Mouse (Mus musculus): ENCODE results near the gene Pla2g3. TPM values are rescaled to one million over a fixed set of nuclear protein-coding genes. Genes with fewer than 3 reads are reported as not detected.

Pla2g3 gene
- polyA plus RNA-seq, 1 experiment from 2014 or later, result 0.86 TPM

DNA sequence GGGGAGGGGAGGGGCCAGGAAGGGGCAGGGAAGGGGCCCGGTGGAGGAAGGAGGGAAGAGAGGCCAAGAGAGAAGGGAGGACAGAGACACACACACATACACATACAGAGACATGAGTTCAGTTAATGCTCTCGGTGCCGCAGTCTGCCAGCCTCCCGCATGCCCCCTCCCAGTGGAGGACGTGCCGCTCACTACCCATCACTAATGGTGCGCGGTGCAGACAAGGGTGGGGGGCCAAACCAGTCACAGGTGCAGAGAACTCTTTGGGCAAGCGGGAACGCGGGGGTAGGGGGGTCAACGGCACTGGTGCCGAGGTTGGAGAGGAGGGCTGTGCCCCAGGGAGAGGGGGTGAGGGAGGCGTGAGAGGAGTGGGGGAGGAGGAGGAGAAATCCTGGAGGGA lies 32.8 kb downstream of the Pla2g3 start:
- no peak overlapping the region for H3K9ac ChIP-seq (ENCODE audit: low read depth, low read length)
- ATAC-seq (ENCODE audit: low FRiP score) (no peak), DNase-seq (ENCODE audit: low spot score) (no peak)
- H3K9me3 ChIP-seq (ENCODE audit: control insufficient read depth, low read length), result no peaks in the 10 kb centered on the region
- no peak overlapping the region for H3K4me3 ChIP-seq (ENCODE audit: low read depth, low read length)
- H3K36me3 ChIP-seq (ENCODE audit: control insufficient read depth, insufficient read depth, low read length), result 0 out of 2 replicates have a peak, but pooled peaks cover 4% of the 10 kb centered on the region
- no peak overlapping the region for H3K4me2 ChIP-seq (replicated peaks; ENCODE audit: low read depth, low read length)
- H3K27me3 ChIP-seq (ENCODE audit: control insufficient read depth, insufficient read depth, low read length), result peaks cover 17% of the 10 kb centered on the region
- WGBS, result 72% methylated on average over 14 of the region's 14 CpGs
- no peaks in the 10 kb centered on the region for H3K4me1 ChIP-seq (replicated peaks; ENCODE audit: control insufficient read depth, insufficient read depth, low read length)
- no peak overlapping the region for H3K27ac ChIP-seq (ENCODE audit: low read depth, low read length)

DNA sequence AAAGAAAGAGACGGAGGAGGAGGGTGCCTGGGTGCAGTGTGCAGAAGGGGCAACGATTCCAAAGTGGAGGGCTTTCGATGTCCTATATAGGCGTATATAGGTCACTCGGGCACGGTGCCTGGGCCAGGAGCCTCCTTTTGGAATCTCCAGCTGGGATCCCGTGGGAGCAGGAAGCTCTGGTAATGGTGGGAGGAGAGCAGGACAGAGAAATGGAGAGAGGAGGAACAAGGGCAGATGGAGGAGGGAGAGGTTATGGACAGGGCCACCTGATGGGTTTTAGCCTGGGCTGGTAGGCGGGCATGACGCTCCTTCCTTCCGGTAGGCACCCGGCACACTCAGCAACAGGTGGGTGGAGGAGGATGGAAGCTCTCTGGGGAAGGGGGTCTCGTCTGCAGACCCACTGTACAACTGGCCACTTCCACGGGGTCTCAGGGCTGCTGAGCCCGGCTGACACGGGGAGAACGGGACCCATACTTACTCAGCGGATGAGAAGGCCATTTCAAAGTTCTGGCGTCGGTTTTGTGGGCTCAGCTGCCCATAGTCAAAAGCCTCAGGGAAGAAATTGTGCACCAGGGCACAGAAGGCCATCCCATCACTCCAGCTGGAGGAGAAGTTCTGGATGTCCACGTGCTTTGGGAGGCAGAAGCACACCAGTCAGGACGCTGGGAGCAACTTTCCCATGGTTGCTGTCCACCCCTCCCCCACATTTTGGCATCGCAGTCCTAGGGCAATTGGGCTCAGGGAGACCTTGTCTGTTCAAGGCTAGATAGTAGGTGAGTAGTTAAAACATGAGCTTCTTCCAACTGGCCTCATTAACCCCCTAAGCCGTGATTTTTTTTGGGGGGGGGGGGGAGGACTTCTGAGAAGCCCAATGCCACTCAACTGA lies 33.5 kb downstream of the Pla2g3 start:
- WGBS, result 88% methylated on average over 23 of the region's 23 CpGs
- no peak overlapping the region for H3K4me2 ChIP-seq (replicated peaks; ENCODE audit: low read depth, low read length)
- DNase-seq (ENCODE audit: low spot score) (no peak), ATAC-seq (ENCODE audit: low FRiP score) (no peak)
- H3K4me1 ChIP-seq (replicated peaks; ENCODE audit: control insufficient read depth, insufficient read depth, low read length), result no peaks in the 10 kb centered on the region
- H3K9me3 ChIP-seq (ENCODE audit: control insufficient read depth, low read length), result no peaks in the 10 kb centered on the region
- H3K27me3 ChIP-seq (ENCODE audit: control insufficient read depth, insufficient read depth, low read length), result peaks cover 10% of the 10 kb centered on the region
- H3K9ac ChIP-seq (ENCODE audit: low read depth, low read length), result no peak overlapping the region
- no peak overlapping the region for H3K27ac ChIP-seq (ENCODE audit: low read depth, low read length)
- 0 out of 2 replicates have a peak, but pooled peaks cover 4% of the 10 kb centered on the region for H3K36me3 ChIP-seq (ENCODE audit: control insufficient read depth, insufficient read depth, low read length)
- H3K4me3 ChIP-seq (ENCODE audit: low read depth, low read length), result no peak overlapping the region

DNA sequence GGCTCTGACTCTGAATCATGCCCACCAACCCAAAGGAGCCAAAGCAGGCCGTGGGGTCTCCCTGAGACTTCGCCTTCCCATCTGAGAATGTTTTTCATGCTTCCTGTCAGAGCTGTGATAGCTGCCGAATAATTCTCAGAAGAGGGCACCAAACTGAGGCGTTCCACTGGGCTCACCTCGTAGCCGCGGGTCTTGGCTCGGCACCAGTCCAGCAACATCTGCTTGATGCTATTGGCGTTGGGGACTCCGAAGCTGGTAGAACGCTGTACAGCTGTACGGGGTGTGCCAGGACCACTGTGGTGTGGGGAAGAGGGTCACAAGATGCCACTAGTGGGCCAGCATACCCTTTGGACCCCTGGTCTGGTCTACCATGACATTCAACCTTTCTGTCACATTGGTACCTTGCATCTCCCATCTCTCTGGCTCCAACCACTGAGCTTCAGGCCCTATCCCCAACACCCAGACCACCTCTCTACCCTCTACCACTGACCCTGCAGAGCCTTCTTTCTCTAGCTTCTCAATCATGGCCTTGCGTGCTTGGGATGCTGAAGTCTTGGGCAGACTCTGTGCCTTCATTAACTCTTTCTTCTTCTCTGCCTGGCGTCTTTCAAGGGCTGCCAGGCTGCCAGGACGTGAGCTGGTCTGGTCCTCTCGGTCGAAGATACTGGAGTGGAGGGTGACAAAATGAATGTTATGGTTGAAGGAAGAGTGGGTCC lies 34.4 kb downstream of the Pla2g3 start:
- Histone ChIP-seq H3K27ac (ENCODE audit: low read depth, low read length) (no peak overlapping the region), H3K4me1 (replicated peaks; ENCODE audit: control insufficient read depth, insufficient read depth, low read length) (no peaks in the 10 kb centered on the region), H3K4me3 (ENCODE audit: low read depth, low read length) (no peak overlapping the region), H3K4me2 (replicated peaks; ENCODE audit: low read depth, low read length) (no peak overlapping the region), H3K36me3 (ENCODE audit: control insufficient read depth, insufficient read depth, low read length) (0 out of 2 replicates have a peak, but pooled peaks cover 4% of the 10 kb centered on the region), H3K9ac (ENCODE audit: low read depth, low read length) (no peak overlapping the region), H3K9me3 (ENCODE audit: control insufficient read depth, low read length) (no peaks in the 10 kb centered on the region), H3K27me3 (ENCODE audit: control insufficient read depth, insufficient read depth, low read length) (peaks cover 8% of the 10 kb centered on the region)
- ATAC-seq (ENCODE audit: low FRiP score), result no peak
- 93% methylated on average over 17 of the region's 17 CpGs for WGBS
- DNase-seq (ENCODE audit: low spot score), result no peak

DNA sequence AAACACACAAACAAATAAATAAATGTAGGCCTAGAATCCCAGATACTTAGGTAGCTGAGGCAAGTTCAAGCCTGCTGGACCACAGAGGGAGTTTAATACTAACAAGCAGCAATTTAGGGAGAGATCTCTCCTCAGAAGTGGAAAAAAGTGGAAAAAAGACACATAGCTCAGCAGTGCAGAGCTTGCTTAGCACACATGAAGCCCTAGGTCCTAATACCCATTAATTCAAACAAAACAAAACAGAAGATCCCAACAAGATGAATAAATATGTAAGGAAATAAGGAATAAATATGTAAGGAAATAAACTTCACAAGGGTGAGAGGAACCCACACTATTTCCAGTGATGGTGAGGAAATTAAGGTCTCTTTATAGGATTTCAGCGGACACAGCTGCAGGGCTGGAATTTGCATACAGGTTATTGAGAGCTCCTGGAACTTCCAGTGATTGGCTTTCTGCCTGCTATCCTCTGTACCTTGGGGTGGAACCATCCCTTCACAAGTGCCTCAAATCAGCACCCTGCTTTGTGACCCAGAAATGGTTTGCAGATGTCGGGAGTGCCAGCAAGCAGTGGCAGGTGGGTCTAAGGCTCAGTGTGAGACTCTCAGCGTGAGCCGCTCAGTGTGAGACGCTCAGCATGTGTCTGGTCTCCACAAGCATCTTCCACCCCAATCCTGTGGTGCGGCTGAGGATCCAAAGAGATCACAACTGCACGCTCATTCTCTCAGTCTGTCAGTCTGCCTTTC lies 35.9 kb downstream of the Pla2g3 start:
- 80% methylated on average over 7 of the region's 7 CpGs for WGBS

DNA sequence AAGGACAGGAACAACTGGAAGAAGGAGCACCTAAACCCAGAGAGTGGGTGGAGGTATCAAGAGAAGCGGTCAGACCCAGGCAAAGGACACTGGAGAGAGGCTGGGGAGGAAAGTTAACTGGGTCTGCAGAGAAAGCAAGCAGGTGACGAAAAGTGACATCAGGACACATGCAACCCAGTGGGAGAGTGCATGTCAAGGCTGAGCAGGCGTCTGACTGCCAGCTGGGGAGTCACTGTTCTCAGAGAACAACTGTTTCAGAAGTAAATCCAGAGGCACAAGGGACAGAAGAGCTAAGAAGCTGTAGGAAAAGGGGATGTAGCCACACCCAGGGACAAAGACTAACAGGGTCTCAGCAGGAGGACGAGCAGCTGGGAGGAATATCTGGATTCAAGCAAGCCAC lies 37.5 kb downstream of the Pla2g3 start:
- H3K9me3 ChIP-seq (ENCODE audit: control insufficient read depth, low read length), result no peaks in the 10 kb centered on the region
- 84% methylated on average over 4 of the region's 4 CpGs for WGBS
- DNase-seq (ENCODE audit: low spot score) (no peak), ATAC-seq (ENCODE audit: low FRiP score) (no peak)
- H3K4me3 ChIP-seq (ENCODE audit: low read depth, low read length), result no peak overlapping the region
- no peak overlapping the region for H3K4me2 ChIP-seq (replicated peaks; ENCODE audit: low read depth, low read length)
- 0 out of 2 replicates have a peak, but pooled peaks cover 4% of the 10 kb centered on the region for H3K36me3 ChIP-seq (ENCODE audit: control insufficient read depth, insufficient read depth, low read length)
- H3K27me3 ChIP-seq (ENCODE audit: control insufficient read depth, insufficient read depth, low read length), result no peaks in the 10 kb centered on the region
- H3K27ac ChIP-seq (ENCODE audit: low read depth, low read length), result no peak overlapping the region
- H3K4me1 ChIP-seq (replicated peaks; ENCODE audit: control insufficient read depth, insufficient read depth, low read length), result no peaks in the 10 kb centered on the region
- H3K9ac ChIP-seq (ENCODE audit: low read depth, low read length), result no peak overlapping the region

More for the DNA sequence above, 35.9 kb downstream of the Pla2g3 start:
- Histone ChIP-seq H3K27me3 (ENCODE audit: control insufficient read depth, insufficient read depth, low read length) (no peaks in the 10 kb centered on the region), H3K4me3 (ENCODE audit: low read depth, low read length) (no peak overlapping the region), H3K36me3 (ENCODE audit: control insufficient read depth, insufficient read depth, low read length) (0 out of 2 replicates have a peak, but pooled peaks cover 4% of the 10 kb centered on the region), H3K27ac (ENCODE audit: low read depth, low read length) (no peak overlapping the region), H3K9ac (ENCODE audit: low read depth, low read length) (no peak overlapping the region), H3K9me3 (ENCODE audit: control insufficient read depth, low read length) (no peaks in the 10 kb centered on the region), H3K4me2 (replicated peaks; ENCODE audit: low read depth, low read length) (no peak overlapping the region), H3K4me1 (replicated peaks; ENCODE audit: control insufficient read depth, insufficient read depth, low read length) (no peaks in the 10 kb centered on the region)
- DNase-seq (ENCODE audit: low spot score) (no peak), ATAC-seq (ENCODE audit: low FRiP score) (no peak)

DNA sequence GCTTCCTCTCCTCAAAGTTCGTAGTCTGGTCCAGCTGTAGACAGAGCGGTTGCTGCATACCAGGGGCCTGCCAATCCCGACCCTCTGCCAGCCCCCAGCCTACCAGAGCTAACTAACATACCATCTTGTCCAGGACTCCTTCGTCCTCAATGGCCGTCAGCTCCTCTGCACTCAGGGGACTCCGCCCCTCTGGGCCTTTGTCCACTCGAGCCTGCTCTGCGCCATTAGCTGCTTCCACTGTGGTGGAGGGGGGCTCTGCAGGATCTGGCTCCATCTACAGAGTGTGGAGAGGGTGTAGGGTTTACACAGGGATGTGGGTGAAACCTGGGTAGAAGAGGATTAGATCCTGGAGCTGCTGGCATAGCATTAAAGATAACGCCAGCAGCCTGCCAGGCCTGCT lies 38.1 kb downstream of the Pla2g3 start:
- Histone ChIP-seq H3K27ac (ENCODE audit: low read depth, low read length) (no peak overlapping the region), H3K27me3 (ENCODE audit: control insufficient read depth, insufficient read depth, low read length) (no peaks in the 10 kb centered on the region), H3K36me3 (ENCODE audit: control insufficient read depth, insufficient read depth, low read length) (peaks cover 4% of the 10 kb centered on the region; the same call in 1 of the 2 replicates), H3K4me3 (ENCODE audit: low read depth, low read length) (no peak overlapping the region), H3K9me3 (ENCODE audit: control insufficient read depth, low read length) (no peaks in the 10 kb centered on the region), H3K9ac (ENCODE audit: low read depth, low read length) (no peak overlapping the region), H3K4me1 (replicated peaks; ENCODE audit: control insufficient read depth, insufficient read depth, low read length) (no peaks in the 10 kb centered on the region), H3K4me2 (replicated peaks; ENCODE audit: low read depth, low read length) (no peak overlapping the region)
- ATAC-seq (ENCODE audit: low FRiP score) (no peak), DNase-seq (ENCODE audit: low spot score) (no peak)
- WGBS, result 81% methylated on average over 9 of the region's 9 CpGs

DNA sequence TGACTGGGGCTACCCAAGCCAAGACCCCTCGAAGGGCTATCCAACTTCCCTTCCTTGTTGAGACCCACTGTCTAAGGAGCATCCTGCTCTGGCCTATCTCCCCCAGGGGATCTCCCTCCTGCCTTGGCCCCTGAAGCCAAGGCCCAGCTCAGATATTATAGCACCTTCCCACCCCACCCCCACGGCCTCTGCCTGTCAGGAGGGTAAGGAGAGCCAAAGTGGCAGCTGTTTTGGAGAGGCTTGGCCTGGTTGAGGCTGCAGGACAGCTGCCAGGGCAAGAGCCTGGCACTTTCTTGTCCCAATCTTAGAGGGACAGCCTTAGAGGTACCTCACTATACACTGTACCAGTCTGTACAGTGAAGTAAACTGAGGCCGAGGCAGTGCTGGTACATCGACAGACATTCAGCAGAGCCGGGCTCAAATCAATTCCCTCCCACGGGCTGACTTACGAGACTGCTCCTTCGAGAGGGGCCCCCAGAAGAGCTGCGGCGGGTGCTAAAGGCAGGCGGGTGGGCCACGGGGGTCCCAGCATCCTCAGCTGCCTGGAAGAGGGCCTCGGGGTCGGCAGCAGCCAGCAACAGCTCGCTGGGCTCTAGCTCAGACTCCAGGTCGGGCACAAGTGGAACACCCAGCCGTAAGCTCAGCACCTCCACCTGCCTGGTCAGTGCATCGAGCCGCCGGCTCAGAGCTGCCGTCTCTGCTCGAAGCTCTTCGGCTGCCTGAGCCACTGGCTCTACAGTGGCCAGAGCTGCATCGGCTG lies 39.1 kb downstream of the Pla2g3 start:
- WGBS, result 92% methylated on average over 24 of the region's 24 CpGs
- Histone ChIP-seq H3K9ac (ENCODE audit: low read depth, low read length) (no peak overlapping the region), H3K4me1 (replicated peaks; ENCODE audit: control insufficient read depth, insufficient read depth, low read length) (no peaks in the 10 kb centered on the region), H3K9me3 (ENCODE audit: control insufficient read depth, low read length) (no peaks in the 10 kb centered on the region), H3K4me2 (replicated peaks; ENCODE audit: low read depth, low read length) (no peak overlapping the region), H3K27me3 (ENCODE audit: control insufficient read depth, insufficient read depth, low read length) (no peaks in the 10 kb centered on the region), H3K4me3 (ENCODE audit: low read depth, low read length) (no peak overlapping the region), H3K27ac (ENCODE audit: low read depth, low read length) (no peak overlapping the region), H3K36me3 (ENCODE audit: control insufficient read depth, insufficient read depth, low read length) (peaks cover 4% of the 10 kb centered on the region; the same call in 1 of the 2 replicates)
- ATAC-seq (ENCODE audit: low FRiP score) (no peak), DNase-seq (ENCODE audit: low spot score) (no peak)

DNA sequence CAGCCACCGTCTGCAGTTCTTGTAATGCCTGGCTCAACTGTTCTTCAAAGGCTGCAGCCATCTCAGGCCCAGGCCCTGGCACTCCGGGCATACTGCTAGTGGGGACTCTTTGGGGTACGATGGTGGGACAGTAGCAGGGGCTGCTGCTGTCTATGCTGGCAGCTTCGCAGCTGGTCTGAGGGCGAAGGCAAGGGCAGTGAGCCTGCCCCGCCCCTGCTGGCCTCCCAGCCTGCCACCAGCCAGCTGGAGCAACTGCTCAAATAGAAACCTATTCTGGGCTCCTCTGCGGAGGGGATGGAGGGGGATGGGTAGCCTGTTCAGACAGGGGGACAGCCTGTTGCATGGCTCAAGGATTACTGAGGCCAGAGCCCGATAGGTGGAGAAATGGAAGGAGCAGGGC lies 39.7 kb downstream of the Pla2g3 start:
- Histone ChIP-seq H3K4me2 (replicated peaks; ENCODE audit: low read depth, low read length) (no peak overlapping the region), H3K9ac (ENCODE audit: low read depth, low read length) (no peak overlapping the region), H3K4me1 (replicated peaks; ENCODE audit: control insufficient read depth, insufficient read depth, low read length) (no peaks in the 10 kb centered on the region), H3K27ac (ENCODE audit: low read depth, low read length) (no peak overlapping the region), H3K36me3 (ENCODE audit: control insufficient read depth, insufficient read depth, low read length) (peaks cover 6% of the 10 kb centered on the region; the same call in 1 of the 2 replicates), H3K27me3 (ENCODE audit: control insufficient read depth, insufficient read depth, low read length) (no peaks in the 10 kb centered on the region), H3K9me3 (ENCODE audit: control insufficient read depth, low read length) (no peaks in the 10 kb centered on the region), H3K4me3 (ENCODE audit: low read depth, low read length) (no peak overlapping the region)
- DNase-seq (ENCODE audit: low spot score) (no peak), ATAC-seq (ENCODE audit: low FRiP score) (no peak)
- WGBS, result 79% methylated on average over 8 of the region's 8 CpGs

Measured in hindbrain, embryonic 11.5 days (tissue).